Mouse (Mus musculus): ENCODE data around the gene Gm10715.
"Not testable (repeated sequence)": the region's sequence is repeated elsewhere in the genome, so short reads cannot be mapped to it uniquely, and the experiment has no call there.

- not testable (repeated sequence) for TF ChIP-seq CTCF (IDR thresholded peaks at IDR 0.05; ENCODE audit: control insufficient read depth, insufficient read depth, insufficient read length); MYOG (IDR thresholded peaks at IDR 0.05; ENCODE audit: control insufficient read depth, extremely low read depth, insufficient read length); CEBPB (IDR thresholded peaks at IDR 0.05; ENCODE audit: low read depth); USF1 (IDR thresholded peaks at IDR 0.05; ENCODE audit: low read depth); MAX (IDR thresholded peaks at IDR 0.05)
Measured at GRCm38 (mm10) chr9:3000445-3000972, 36.2 kb upstream of the Gm10715 start, which contains the start of gene Gm10722.
